Mouse (Mus musculus) forebrain, postnatal 0 days (tissue): Measurements from ENCODE around the gene Itfg2. TPM values are rescaled to one million over a fixed set of nuclear protein-coding genes. Genes with fewer than 3 reads are reported as not detected.
A peak's percentile ranks its signal among the peaks of the same experiment; 100 is the strongest.

Experiments used
- ATAC-seq: fragments of 200-750 bp; cut with Nextera tagmentation; 2 replicates; pipeline ENCODE4 v1.8.0; 2017; ENCODE audit warnings: mild to moderate bottlenecking, moderate library complexity
- DNase-seq: peaks from one replicate; pipeline ENCODE4 v3.0.0-alpha.2; 2015
- H3K27ac ChIP-seq: fragments of 300-500 bp; sonication (generic); 2 replicates; pipeline ENCODE4 v1.5.1; 2014; ENCODE audit warnings: low read depth, mild to moderate bottlenecking, antibody characterized with exemption, low read length, moderate library complexity, mixed read lengths
- H3K27me3 ChIP-seq: fragments of 300-500 bp; sonication (generic); 2 replicates; pipeline ENCODE4 v1.6.1; 2014; ENCODE audit warnings: mild to moderate bottlenecking, low read length, mixed read lengths; ENCODE audit not compliant: insufficient read depth
- H3K36me3 ChIP-seq: fragments of 300-500 bp; sonication (generic); 2 replicates; pipeline ENCODE4 v1.6.1; 2014; ENCODE audit warnings: mild to moderate bottlenecking, moderate library complexity; ENCODE audit not compliant: insufficient read depth
- H3K4me1 ChIP-seq: fragments of 300-500 bp; sonication (generic); 2 replicates; pipeline ENCODE4 v1.6.1; 2014; ENCODE audit warnings: antibody characterized with exemption; ENCODE audit not compliant: insufficient read depth
- H3K4me2 ChIP-seq: fragments of 300-500 bp; sonication (generic); 2 replicates; pipeline ENCODE4 v1.6.1; 2014; ENCODE audit warnings: low read depth, mild to moderate bottlenecking, moderate library complexity
- H3K4me3 ChIP-seq: fragments of 300-500 bp; sonication (generic); 2 replicates; pipeline ENCODE4 v1.5.1; 2014; ENCODE audit warnings: low read depth, low read length, mixed read lengths
- H3K9ac ChIP-seq: fragments of 300-500 bp; sonication (generic); 2 replicates; pipeline ENCODE4 v1.6.1; 2014; ENCODE audit warnings: mild to moderate bottlenecking
- H3K9me3 ChIP-seq: fragments of 300-500 bp; sonication (generic); 2 replicates; pipeline ENCODE4 v1.6.1; 2016; ENCODE audit warnings: low read length
- CTCF ChIP-seq: sonication (generic); IDR thresholded peaks from 2 replicates; pipeline ENCODE4 v1.5.1; 2016; ENCODE audit warnings: antibody characterized with exemption, control low read depth, low read depth
- WGBS: fragments of 180-500 bp; shearing (Covaris S2); extraction: QIAGEN DNeasy Blood & Tissue Kit; methylation state at CpG from one replicate; pipeline ENCODE4 v1.1.7; 2014; 5-methylcytosine and 5-hydroxymethylcytosine counted together
- polyA plus RNA-seq: library from polyadenylated mRNA; unstranded; fragments of >200 nt; fragmentation: Nextera tagmentation; extraction: Ambion mirVana; gene quantifications from 2 replicates; pipeline ENCODE4 v1.2.1, GENCODE M21; 2015
- total RNA-seq: library from RNA; depleted of rRNA; stranded (reverse); fragments of >200 nt; gene quantifications from 2 replicates; pipeline ENCODE4 v1.2.3, GENCODE M21; 2014

Gene Itfg2
- total and polyA plus RNA-seq, 2 experiments from 2014 or later, result 33.7 to 57.6 TPM

DNA sequence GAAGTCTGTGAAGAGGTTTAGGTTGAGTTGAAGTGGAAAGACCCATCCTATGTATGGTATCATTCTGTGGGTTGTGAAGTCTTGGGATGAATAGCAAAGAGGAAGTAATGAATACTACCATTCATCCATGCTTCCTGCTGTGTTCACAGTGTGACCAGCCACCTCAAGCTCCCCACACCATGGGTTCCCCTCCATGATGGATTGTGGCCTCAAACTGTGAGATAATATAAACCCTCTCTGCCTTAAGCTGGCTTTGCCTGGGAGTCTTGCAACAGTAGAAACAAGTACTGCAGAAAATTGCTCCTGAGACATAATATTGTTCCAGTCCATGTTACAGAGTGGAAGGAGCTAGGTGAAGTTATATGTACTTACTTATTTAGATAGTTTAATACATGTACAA, 36.9 kb upstream of the Itfg2 start:
- Histone ChIP-seq H3K4me3 (no peak overlapping the region), H3K27me3 (no peaks in the 10 kb centered on the region), H3K9me3 (no peaks in the 10 kb centered on the region), H3K9ac (no peak overlapping the region), H3K4me2 (no peak overlapping the region), H3K36me3 (no peaks in the 10 kb centered on the region), H3K4me1 (no peaks in the 10 kb centered on the region), H3K27ac (no peak overlapping the region)
- ATAC-seq, result no peak
- no peak for TF ChIP-seq CTCF
- DNase-seq, result no peak

- Histone ChIP-seq H3K27ac (no peak overlapping the region), H3K4me2 (no peak overlapping the region), H3K4me3 (no peak overlapping the region), H3K27me3 (no peaks in the 10 kb centered on the region), H3K36me3 (no peaks in the 10 kb centered on the region), H3K4me1 (no peaks in the 10 kb centered on the region), H3K9me3 (no peaks in the 10 kb centered on the region), H3K9ac (no peak overlapping the region)
- 72% methylated on average over 14 of the region's 14 CpGs for WGBS
- no peak for TF ChIP-seq CTCF
- DNase-seq (no peak), ATAC-seq (no peak)
These were observed 36.2 kb upstream of the Itfg2 start for GRCm38 (mm10) chr6:128460729-128461503.

- Histone ChIP-seq H3K4me2 (no peak overlapping the region), H3K27me3 (no peaks in the 10 kb centered on the region), H3K4me3 (no peak overlapping the region), H3K4me1 (no peaks in the 10 kb centered on the region), H3K9ac (no peak overlapping the region), H3K36me3 (no peaks in the 10 kb centered on the region), H3K27ac (no peak overlapping the region), H3K9me3 (no peaks in the 10 kb centered on the region)
- WGBS, result 30% methylated on average over 2 of the region's 2 CpGs
- DNase-seq (no peak), ATAC-seq (no peak)
- TF ChIP-seq CTCF, result no peak
These were observed 35.6 kb upstream of the Itfg2 start for GRCm38 (mm10) chr6:128460321-128460720.

DNA sequence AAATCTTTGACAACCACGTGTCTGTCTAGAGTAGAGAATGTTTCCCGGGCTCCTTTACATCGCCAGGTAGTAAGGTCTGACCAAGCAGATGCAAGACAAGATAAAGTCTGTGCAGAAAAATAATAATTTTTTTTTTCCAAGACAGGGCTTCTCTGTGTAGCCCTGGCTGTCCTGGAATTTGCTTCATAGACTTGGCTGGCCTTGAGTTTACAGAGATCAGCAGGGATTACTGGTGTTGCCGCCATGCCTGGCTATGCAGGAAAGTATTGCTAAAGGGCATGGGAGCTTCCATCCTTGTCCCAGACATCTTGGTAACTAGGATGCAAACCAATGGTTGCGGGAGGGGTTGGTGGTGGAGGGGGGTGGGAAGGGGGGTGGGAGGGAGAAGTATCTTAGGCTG, 32.5 kb upstream of the Itfg2 start:
- DNase-seq (no peak), ATAC-seq (no peak)
- Histone ChIP-seq H3K27ac (no peak overlapping the region), H3K4me2 (no peak overlapping the region), H3K4me1 (no peaks in the 10 kb centered on the region), H3K9me3 (no peaks in the 10 kb centered on the region), H3K27me3 (no peaks in the 10 kb centered on the region), H3K4me3 (no peak overlapping the region), H3K36me3 (no peaks in the 10 kb centered on the region), H3K9ac (no peak overlapping the region)
- 91% methylated on average over 5 of the region's 5 CpGs for WGBS
- TF ChIP-seq CTCF, result no peak

DNA sequence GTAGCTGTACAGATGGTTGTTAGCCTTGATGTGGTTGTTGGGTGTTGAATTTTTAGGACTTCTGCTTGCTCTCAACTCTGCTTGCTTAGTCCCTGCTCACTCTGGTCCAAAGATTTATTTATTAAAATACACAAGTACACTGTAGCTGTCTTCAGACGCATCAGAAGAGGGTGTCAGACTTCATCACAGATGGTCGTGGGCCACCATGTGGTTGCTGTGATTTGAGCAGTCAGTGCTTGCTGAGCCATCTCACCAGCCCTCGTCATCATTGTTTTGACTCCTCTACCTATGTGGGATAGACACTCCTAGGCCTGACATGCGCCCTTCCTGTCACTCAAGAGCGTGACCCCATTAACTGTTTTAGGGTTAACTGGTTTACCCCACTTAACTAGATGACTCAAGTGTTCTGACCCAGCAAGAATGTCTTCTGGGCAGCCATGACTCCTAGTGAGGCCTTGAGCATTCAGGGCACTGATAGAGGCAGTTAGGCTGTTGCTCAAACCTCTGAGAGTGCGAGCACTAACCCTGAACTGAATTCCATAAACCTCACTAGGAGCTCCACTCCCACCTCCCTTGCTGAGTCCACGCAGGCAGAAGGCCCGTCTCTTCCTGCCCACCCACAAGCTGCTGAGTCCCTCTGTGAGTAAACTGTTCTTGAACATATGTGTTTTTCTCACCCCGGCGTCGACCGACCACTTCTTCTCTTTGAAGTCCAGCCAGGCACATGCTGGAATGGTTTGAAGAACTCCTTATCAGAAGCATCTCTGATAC, 31.3 kb upstream of the Itfg2 start:
- H3K9ac ChIP-seq, result no peak overlapping the region
- TF ChIP-seq CTCF, result no peak

DNA sequence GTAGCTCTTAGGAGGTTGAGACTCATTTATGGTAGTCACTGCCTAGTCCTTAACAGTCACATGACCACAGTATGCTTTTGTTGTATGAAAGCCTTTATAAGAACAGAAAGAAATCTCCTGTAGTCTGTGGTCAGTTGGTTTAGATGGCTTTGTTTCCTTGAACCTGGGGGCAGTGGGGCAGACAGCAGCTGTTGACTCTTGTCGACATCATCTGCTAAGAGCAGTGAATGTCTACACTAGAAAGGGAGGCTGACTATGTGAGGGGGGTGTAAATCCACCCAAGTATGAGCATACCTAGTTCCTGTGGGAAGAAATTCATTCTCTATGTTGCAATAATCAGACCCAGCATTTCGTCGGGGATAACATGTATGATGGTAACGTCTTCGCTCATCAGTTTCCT, 22.3 kb upstream of the Itfg2 start:
- no peaks in the 10 kb centered on the region for H3K9me3 ChIP-seq
- ATAC-seq, result no peak
- no peak overlapping the region for H3K4me3 ChIP-seq
- DNase-seq, result no peak
- H3K4me2 ChIP-seq, result no peak overlapping the region
- no peak overlapping the region for H3K9ac ChIP-seq
- no peaks in the 10 kb centered on the region for H3K36me3 ChIP-seq
- TF ChIP-seq CTCF, result no peak
- WGBS, result 96% methylated on average over 5 of the region's 5 CpGs
- H3K4me1 ChIP-seq, result no peaks in the 10 kb centered on the region
- no peak overlapping the region for H3K27ac ChIP-seq
- no peaks in the 10 kb centered on the region for H3K27me3 ChIP-seq

More for the DNA sequence above, 31.3 kb upstream of the Itfg2 start:
- DNase-seq, result no peak
- Histone ChIP-seq H3K4me1 (no peaks in the 10 kb centered on the region), H3K27me3 (no peaks in the 10 kb centered on the region), H3K4me2 (no peak overlapping the region), H3K4me3 (no peak overlapping the region), H3K9me3 (no peaks in the 10 kb centered on the region), H3K27ac (no peak overlapping the region), H3K36me3 (no peaks in the 10 kb centered on the region)
- 70% methylated on average over 12 of the region's 12 CpGs for WGBS
- ATAC-seq, result peak; percentile 78
